9 mouse cellular contexts compared by ENCODE assay signal in genomic region chr8:46311159-46311558, GRCm38 (mm10). TPM values are rescaled to one million over a fixed set of nuclear protein-coding genes. Genes with fewer than 3 reads are reported as not detected.
DNase-seq lines count a peak whose midpoint lies in the region; ATAC-seq and TF ChIP-seq lines count a peak whose summit lies in the region.
"Had no signal": no experiment of that assay in that cellular context is flagged by ENCODE, and none has a peak within 500 bp of the region (broad histone marks: within the 10 kb centered on the region; RNA-seq: fewer than 3 reads in every experiment).

No protein-coding gene starts in this region.

- H3K27me3 ChIP-seq in forebrain, embryonic 10.5 days (ENCODE audit: poor library complexity, severe bottlenecking), result peaks cover 26% of the 10 kb centered on the region
- 0 out of 2 replicates have a peak, but pooled peaks cover 3% of the 10 kb centered on the region for H3K27me3 ChIP-seq in heart, postnatal 0 days (ENCODE audit: control insufficient read depth, insufficient read depth, low read length)
- H3K27me3 ChIP-seq in liver, embryonic 16.5 days (ENCODE audit: control insufficient read depth, insufficient read depth, low read depth, low read length), result no peaks in the 10 kb centered on the region

- no peak overlapping the region for H3K27ac ChIP-seq in forebrain, embryonic 10.5 days
- H3K27ac ChIP-seq in heart, postnatal 0 days (ENCODE audit: low read depth), result no peak overlapping the region
- no peak overlapping the region for H3K27ac ChIP-seq in liver, embryonic 16.5 days (ENCODE audit: low read length)
- H3K27ac ChIP-seq: hindbrain, embryonic 15.5 days had no signal

- TF ChIP-seq EP300 in heart, postnatal 0 days (IDR thresholded peaks at IDR 0.05; ENCODE audit: low read depth), result no peak

- no peaks in the 10 kb centered on the region for H3K36me3 ChIP-seq in forebrain, embryonic 10.5 days (replicated peaks)
- H3K36me3 ChIP-seq in heart, postnatal 0 days (replicated peaks; ENCODE audit: control insufficient read depth, insufficient read depth, low read length), result no peaks in the 10 kb centered on the region
- no peaks in the 10 kb centered on the region for H3K36me3 ChIP-seq in liver, embryonic 16.5 days (ENCODE audit: control insufficient read depth, insufficient read depth)
- H3K36me3 ChIP-seq: hindbrain, embryonic 15.5 days had no signal

- DNase-seq in ES-CJ7 (ENCODE audit: low read depth, low spot score), result peak; percentile 71
- peak; percentile 79 for DNase-seq in c-Kit-negative CD71-positive TER-119-positive erythroid progenitor cells, embryonic 14.5 days (ENCODE audit: low read depth, low spot score)
- DNase-seq in forebrain, embryonic 10.5 days (ENCODE audit: extremely low spot score, low spot score), result peak; percentile 76
- DNase-seq in heart, postnatal 0 days (ENCODE audit: low spot score), result peak; percentile 79
- peak; percentile 88 for DNase-seq in large intestine, adult 2 months (ENCODE audit: low read depth, low spot score)
- peak; percentile 72 for DNase-seq in retina, adult 2 months (ENCODE audit: low read depth, low spot score)
- peak; percentile 33 to 83 for DNase-seq in thymus, postnatal 10 days (ENCODE audit: low spot score in 2 of 2)

- no peak overlapping the region for H3K9ac ChIP-seq in heart, postnatal 0 days (replicated peaks; ENCODE audit: low read depth, low read length)
- no peak overlapping the region for H3K9ac ChIP-seq in liver, embryonic 16.5 days (ENCODE audit: low read depth, low read length)
- H3K9ac ChIP-seq: hindbrain, embryonic 15.5 days had no signal

- no peak overlapping the region for H3K4me2 ChIP-seq in heart, postnatal 0 days (ENCODE audit: low read depth, low read length)
- H3K4me2 ChIP-seq in liver, embryonic 16.5 days (ENCODE audit: low read depth, low read length), result no peak overlapping the region
- H3K4me2 ChIP-seq: hindbrain, embryonic 15.5 days had no signal

- H3K4me3 ChIP-seq in forebrain, embryonic 10.5 days, result no peak overlapping the region
- no peak overlapping the region for H3K4me3 ChIP-seq in heart, postnatal 0 days (ENCODE audit: low read depth, low read length)
- no peak overlapping the region for H3K4me3 ChIP-seq in liver, embryonic 16.5 days (ENCODE audit: low read depth, low read length)
- H3K4me3 ChIP-seq: hindbrain, embryonic 15.5 days had no signal

- ATAC-seq in heart, postnatal 0 days (ENCODE audit: insufficient read depth, low read depth), result peak; percentile 83
- peak; percentile 77 for ATAC-seq in liver, embryonic 16.5 days (ENCODE audit: low read depth)

- H3K4me1 ChIP-seq in forebrain, embryonic 10.5 days, result no peaks in the 10 kb centered on the region
- H3K4me1 ChIP-seq in heart, postnatal 0 days (ENCODE audit: control insufficient read depth, insufficient read depth), result no peaks in the 10 kb centered on the region
- H3K4me1 ChIP-seq in liver, embryonic 16.5 days (ENCODE audit: control insufficient read depth, low read depth, low read length), result no peaks in the 10 kb centered on the region; the same call in 1 of the 2 replicates
- H3K4me1 ChIP-seq: hindbrain, embryonic 15.5 days had no signal

- H3K9me3 ChIP-seq in forebrain, embryonic 10.5 days, result no peaks in the 10 kb centered on the region
- no peaks in the 10 kb centered on the region for H3K9me3 ChIP-seq in heart, postnatal 0 days (replicated peaks; ENCODE audit: control insufficient read depth, low read length)
- H3K9me3 ChIP-seq in liver, embryonic 16.5 days (replicated peaks; ENCODE audit: control insufficient read depth, low read length), result no peaks in the 10 kb centered on the region
- H3K9me3 ChIP-seq: hindbrain, embryonic 15.5 days had no signal

- 11% methylated on average over 10 of the region's 10 CpGs for WGBS in forebrain, embryonic 10.5 days
- 9% methylated on average over 10 of the region's 10 CpGs for WGBS in heart, postnatal 0 days
- WGBS in large intestine, adult 2 months, result 5% methylated on average over 10 of the region's 10 CpGs
- 7% methylated on average over 10 of the region's 10 CpGs for WGBS in liver, embryonic 16.5 days (ENCODE audit: insufficient replicate concordance)

- TF ChIP-seq CTCF in heart, postnatal 0 days (IDR thresholded peaks at IDR 0.05; ENCODE audit: low read depth), result peak; percentile 95

RNA-seq across cellular contexts. Expression of gene Helt, which starts 16.7 kb away (rescaled TPM):
- 1.8 and 2.7 TPM in 2 replicates for polyA plus RNA-seq in forebrain, embryonic 10.5 days (2016; fragmentation: Nextera tagmentation; extraction: Ambion mirVana)
- total RNA-seq in heart, postnatal 0 days (2014; rRNA removed; ENCODE audit: low replicate concordance), result not detected in 2 replicates
- not detected in 2 replicates for polyA plus RNA-seq in heart, postnatal 0 days (2015; fragmentation: Nextera tagmentation; extraction: Ambion mirVana)
- not detected in 2 replicates for polyA plus RNA-seq in large intestine, adult 2 months (2012; rRNA removed)
- polyA plus RNA-seq in liver, embryonic 16.5 days (2015; fragmentation: Nextera tagmentation; extraction: Ambion mirVana), result not detected in 2 replicates
